Mouse (Mus musculus): Measurements from ENCODE around the gene Ogdh.
A peak's percentile ranks its signal among the peaks of the same experiment; 100 is the strongest.
"Not testable (repeated sequence)": the region's sequence is repeated elsewhere in the genome, so short reads cannot be mapped to it uniquely, and the experiment has no call there.

Gene Ogdh

DNA sequence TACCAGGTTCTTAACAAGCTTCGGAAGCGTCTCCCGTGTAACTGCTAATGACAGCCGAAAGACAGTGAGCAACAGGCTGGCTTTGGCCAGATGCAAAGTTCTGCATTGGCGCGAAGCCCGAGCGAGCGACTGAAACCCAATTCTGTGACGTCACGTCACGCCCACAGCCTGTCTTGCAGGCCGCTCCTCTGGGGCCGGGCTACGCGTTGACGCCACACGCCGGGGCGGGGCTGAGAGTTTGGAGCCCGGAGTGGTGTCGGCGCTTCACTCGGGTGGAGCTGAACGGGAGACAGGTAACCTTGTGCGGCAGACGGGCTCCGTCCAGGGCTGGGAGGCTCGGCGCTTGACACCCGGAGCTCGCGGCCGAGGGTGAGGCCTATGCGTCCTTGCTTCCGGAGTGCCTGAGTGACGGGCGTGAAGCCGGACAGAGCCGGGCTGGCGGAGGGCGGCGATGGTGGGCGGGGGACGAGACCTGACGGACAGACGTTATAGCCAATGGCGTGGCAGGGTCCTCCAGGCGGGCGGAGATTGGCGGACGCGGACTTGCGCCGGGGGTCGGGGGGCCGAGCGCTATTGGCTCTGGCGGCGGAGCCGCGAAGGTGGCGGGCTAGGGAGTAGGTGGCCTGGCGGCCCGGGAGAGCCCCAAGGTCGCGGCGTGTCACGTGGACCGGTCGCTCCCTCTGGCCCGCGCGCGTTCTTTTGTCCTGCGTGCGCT is at the start of gene Ogdh:
Ogdh (plus strand) TSS at position 233 of the 715 bp plus-strand sequence.
- DNase-seq = peak; percentile 99

DNA sequence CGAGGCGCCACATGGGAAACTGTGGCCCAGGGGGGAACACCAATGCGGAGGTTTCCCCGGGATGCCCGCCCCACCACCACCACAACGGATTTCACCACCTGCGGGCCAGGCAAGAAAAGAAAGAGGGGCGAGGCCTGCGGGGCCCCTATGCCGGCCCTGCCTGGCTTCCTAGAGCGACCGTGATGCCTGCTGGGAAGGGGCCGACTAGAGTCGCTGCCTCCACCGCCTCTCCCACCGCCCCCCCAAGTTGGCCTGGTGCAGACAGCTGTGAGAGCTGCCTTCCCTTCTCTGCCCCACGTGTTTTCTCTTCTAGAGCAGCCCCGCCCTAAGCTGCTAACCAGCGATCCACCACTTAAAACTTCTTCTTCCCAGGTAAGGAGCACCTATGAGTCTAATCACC is 46.7 kb upstream of the Ogdh start:
- DNase-seq = no peak

DNA sequence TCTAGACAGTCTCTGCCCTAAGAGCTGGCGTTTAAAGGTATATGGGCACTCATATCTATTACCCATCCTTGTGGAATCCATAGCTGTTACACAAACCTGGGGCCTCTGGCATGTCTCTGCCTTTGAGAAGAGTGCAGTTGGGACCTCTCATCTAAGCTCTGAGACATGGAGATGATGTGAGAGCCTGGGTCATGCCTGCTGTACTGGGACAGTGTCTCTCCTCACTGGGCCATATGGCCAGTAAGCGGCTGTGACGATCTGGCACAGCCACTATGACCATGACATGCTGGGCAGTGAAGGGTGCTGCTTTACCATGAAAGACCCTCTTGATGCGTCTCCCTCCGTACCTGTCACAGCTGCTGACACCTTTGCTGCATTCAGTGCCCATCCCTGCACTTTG is 39.2 kb upstream of the Ogdh start:
- no peak for DNase-seq

DNA sequence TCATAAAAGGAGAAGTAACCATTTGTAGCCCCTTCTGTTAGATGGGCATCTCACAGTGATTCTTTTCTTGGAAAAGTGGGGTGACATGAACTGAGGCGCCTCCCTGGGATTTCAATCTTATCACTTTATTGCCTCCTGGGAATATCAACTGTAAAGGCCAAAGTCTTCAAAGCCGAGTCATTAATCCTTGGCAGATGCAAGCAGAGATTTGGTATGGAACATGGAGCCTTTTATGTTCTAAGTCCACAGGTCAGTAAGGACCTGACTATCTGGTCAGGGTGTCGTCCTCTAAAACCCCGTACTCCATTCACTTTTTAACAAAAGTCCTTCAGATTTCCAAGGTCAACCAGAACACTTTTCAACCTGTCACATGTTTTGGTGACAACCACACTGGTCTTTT is 38.6 kb upstream of the Ogdh start:
- DNase-seq = no peak

DNA sequence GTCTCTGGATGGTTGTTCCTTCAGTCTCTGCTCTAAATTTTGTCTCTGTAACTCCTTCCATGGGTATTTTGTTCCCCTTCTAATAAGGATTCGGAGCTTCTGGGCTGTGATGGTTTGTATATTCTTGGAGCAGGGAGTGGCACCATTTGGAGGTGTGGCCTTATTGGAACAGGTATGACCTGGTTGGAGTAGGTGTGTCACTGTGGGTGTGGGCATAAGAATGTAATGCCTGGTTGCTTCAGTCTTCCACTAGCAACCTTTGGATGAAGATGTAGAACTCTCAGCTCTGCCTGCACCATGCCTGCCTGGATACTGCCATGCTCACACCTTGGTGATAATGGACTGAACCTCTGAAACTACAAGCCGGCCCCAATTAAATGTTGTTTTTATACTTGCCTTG is 36.8 kb upstream of the Ogdh start:
- not testable (repeated sequence) for DNase-seq

DNA sequence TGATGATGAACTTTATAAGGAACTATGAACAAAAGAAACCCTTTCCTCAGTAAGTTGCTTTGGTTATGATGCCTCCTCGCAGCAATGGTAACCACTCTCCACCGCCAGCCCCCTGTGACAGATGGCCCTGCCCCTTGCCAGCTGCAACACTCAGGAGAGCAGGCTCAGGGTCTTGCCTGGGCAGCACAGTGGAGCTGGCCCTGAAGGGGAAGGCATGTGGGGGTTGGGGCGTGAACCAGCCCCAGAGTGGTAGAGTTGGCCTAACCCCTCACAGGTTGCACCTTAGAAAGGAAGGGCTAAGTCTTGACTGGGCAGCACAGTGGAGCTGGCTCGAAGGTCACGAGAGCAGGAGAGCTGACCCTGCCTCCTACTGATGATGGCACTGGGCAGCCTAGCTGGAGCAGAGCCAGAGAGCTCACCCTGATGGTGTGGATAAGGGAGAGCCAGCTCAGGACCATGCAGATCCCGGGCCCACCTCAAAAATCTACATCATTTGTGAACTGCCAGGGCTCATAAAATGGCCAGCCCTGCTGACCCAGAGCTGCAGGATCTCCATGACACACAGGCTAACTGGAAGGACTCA is 34.9 kb upstream of the Ogdh start:
- peak; percentile 27 to 42 for DNase-seq

DNA sequence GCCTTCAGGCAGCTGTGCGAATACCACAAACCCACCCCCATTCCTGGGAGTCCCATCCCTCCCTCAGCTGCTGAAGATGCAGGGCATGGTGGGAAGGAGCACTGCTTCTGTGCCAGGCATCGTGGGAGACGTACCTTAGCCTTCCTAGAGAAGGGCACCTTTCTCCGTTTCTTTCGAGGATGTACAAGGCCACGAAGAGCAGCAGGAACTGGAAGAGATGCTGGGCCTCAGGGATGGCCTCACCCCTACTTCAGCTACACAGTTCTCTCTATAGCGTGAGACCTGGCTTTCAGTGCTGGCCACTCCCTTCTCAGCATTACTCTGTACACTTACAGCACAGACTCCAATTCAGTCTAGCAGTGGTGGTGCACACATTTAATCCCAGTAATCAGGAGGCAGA is 32.0 kb upstream of the Ogdh start:
- DNase-seq = no peak

DNA sequence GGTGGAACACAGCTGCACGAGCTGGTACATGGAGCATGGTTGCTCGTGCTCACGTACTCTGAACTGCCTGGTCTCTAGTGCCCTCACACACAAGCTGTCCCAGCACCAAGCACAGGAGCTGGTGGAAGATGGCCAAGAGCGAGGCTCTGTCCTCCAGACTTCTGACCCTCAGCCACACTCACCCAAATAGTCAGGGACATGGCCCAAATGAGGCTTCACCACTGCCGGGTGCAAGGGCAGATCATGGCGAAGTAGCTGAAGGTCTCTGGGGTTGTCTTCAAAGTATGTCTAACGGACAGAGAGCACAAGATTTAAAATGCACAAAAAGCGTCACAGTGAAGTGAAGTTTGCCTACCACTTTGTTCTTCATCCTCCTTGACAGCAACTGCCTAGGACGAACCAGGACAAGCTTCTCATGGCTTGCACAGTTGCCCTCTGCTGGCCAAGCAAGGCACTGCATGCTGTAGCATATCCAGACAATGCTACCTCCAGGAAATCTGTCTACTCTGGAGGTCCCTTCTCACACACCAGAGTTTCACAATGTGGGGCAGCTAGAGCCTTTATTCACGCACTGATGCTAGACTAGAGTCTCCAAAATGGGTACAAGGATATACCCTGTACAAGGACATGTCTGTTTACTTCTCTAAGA is 29.9 kb upstream of the Ogdh start:
- DNase-seq = peak; percentile 88 to 91

DNA sequence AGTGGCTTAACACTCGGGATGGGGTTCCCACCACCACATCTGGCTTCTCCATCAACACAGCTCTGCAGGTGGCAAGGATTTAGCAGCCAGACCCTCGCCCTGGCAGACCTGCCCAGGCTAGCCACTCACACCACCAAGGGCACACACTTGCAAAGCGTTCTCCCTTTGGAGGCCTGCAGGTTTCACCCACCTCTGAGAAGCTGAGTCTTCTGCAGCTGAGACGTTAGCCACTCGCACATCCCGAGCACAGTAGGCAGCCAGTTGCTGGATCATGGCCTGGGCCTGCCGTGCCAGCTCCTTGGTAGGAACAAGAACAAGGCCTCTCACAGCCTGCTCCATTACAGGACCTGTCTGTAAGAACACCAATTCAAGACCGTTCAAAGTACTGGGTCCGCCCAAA is 24.8 kb upstream of the Ogdh start:
- DNase-seq = no peak

DNA sequence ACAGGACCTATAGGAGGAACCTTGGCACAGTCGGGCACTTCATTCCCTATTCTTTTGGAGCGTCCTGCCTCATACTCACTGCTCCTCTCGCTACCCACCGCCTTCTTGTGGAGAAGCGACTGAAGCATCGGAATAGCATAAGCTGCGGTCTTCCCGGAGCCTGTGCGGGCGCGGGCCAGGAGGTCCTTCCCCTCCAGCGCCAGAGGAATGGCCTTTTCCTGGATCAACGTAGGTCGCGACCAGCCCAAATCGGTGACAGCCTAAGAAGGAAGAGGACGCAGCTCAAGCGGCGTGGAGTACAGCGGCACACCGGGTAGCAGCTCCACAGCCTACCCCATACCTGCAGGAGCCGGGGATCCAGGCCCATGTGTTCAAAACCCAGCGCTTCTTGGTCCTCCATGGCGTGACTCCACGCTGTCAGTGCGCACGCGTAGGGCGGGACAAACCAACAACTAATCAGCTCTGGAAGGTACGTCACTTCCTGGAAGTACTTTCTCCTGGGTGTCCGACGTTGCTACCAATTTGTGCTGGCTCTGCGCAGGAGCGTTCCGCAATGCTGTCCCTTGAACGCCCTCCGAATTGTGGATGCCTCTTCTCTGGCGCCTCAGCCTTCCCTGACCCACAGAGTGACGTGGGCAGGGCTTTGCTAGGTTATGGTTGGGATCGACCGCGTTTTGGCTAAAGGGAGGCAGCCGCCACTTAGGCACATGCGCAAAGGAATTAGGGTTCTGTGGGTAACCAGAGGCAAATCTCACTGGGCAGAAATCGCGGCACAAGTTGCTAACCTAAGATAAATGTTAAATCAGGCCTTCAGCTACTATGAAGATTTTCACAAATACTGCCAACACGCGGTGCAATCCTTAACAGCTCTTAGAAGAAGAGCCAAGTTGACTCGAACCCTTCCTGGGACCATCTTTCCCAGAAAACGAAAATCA is 23.8 kb upstream of the Ogdh start, which contains the start of gene Ddx56:
Ddx56 (minus strand) TSS at position 453 of the 935 bp plus-strand sequence.
- DNase-seq = peak; percentile 95 to 96

DNA sequence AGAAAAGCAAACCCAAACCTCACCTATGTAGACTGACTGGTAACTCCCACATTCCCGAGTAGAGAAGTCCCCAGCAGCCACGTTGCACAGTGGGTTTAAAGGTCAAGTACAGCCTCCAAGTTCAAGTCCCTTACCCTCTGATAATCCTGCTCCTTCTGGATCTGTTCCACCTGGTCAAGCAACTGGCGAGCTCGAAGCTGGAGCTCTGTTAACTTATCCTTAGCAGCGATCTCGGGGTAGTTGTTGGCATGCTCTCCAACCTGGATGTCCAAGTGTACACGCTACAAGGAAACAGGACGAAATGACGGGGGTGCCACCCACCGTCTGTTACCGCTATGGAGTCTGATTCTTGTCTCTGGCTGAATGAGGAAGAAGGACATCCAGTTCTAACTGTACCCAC is 17.8 kb upstream of the Ogdh start:
- peak; percentile 37 to 53 for DNase-seq

DNA sequence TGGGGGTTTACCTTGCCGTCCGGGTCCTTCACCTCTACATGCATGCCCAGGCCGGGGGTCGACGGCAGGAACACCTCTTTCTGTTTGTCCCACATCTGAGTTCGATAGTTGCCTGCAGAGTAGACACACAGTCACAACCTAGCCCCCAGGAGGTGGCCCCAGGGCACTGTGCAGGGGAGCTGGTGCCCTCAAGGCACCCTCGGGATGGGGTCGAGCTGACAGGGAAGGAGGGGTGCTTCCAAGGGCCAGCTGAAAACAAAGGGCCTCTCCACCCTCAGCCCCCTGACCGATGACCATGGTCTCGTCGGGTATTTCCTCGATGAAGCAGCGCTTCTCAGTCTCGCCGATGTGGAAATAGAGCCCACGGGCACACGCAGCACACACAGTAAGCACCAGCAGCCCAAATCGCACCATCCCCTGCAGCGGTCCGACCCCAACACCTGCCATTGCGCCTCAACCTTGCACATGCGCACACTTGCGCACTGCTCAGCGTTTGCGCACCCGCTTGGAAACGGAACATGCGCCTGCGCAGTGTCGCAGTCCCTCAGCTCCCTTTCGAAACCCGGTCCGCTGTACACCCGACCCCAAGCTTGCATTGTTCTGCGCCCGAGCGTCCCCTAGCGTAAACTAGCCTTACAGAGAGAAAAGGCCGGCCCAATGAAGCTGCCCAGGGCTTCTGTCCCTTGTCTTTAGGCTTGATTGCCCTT is 16.9 kb upstream of the Ogdh start, which contains the start of gene Tmed4:
Tmed4 (minus strand) TSS at position 484 of the 707 bp plus-strand sequence.
- DNase-seq = peak; percentile 99 to 100

DNA sequence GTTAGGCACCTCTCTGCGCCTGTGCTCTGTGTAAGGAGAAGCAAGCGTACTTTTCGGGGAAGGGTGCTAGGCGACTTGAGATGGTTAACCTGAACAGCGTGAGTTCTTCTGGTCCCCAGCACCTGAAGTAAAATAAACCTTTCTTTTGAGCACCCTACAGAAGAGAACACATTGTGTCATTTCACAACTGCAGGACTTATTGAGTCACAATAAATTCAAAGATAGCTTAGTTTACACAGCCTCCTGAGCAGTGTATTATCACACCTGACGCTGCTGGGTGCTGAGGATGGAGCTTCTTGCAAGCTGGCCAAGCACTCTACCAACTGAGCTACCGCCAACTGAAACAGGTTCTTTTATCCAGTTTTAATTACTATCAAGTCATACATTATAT is 16.3 kb upstream of the Ogdh start:
- no peak for DNase-seq

DNA sequence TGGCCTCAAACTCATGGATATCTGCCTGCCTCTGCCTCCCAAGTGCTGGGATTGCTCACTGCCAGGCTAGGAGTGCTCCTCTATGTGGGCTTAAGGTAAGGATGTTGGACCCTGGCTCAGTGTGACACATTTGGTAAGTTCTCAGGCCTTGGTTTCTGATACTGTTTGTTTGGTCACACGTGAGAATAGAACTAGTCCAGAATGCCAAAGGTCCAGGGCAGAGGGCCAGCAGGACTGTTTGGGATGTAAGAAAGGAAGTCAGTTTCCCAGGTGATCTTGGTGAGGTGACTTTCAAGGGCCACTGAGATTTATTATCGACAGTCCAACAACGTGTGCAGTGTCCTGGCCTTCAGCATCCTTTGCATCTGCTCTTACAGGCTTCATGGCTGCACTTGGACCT is 15.0 kb upstream of the Ogdh start:
- no peak for DNase-seq

DNA sequence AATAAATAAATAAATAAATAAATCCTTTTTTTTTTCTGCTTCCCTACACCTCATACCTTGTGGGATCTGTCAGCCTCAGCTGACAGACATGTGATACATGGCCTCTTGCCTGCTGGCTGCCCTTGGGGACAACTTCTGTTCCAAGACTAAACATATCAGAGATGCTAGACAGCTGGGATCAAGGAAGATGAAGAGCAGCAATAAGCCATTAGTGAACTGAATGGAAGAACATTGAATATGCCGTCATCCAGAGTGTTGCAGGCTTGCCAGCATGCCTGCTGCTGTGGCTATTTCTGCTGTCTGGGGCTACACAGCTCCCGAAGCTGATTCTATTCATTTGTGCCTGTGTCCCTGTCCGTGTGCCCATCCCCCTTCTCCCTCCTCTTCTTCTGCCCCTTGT is 8.5 kb upstream of the Ogdh start:
- peak; percentile 29 to 48 for DNase-seq

DNA sequence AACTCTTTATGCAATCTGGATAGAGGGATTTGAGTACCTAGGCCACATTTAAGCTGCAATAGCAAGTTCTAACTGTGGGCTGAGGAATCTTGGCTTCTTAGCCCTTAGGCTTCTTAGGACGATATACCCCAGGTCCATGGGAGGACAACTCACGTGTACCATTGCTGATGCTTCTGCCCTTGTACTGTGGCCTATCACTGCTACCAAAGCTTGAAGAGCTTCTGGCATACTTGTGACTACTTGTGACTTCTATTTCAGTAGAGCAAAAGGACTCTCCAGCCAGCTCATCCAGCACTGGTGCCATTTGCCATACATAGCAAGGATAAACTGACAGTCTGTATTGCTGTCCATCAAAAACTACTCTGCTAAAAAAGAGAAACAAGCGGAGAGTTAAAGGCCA is 1.3 kb upstream of the Ogdh start:
- DNase-seq = no peak

DNA sequence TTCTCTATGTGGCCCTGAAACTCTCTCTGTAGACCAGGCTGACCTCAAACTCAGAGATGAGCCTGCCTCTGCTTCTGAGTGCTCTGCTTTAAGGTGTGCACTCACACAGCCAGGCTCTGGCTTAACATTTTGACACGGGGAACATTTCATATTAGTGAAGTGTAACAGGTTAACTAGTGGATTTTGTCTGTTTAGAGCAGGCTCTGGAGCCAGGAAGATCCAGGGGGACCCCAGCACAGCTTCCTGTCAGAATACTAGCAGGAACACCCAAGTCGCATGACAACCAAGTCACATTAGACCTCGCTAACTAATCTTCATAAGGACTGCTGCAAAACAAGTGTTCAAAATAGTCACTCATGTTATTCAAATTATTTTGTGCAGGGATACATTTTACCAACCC is 550 bp upstream of the Ogdh start:
- DNase-seq = no peak

DNA sequence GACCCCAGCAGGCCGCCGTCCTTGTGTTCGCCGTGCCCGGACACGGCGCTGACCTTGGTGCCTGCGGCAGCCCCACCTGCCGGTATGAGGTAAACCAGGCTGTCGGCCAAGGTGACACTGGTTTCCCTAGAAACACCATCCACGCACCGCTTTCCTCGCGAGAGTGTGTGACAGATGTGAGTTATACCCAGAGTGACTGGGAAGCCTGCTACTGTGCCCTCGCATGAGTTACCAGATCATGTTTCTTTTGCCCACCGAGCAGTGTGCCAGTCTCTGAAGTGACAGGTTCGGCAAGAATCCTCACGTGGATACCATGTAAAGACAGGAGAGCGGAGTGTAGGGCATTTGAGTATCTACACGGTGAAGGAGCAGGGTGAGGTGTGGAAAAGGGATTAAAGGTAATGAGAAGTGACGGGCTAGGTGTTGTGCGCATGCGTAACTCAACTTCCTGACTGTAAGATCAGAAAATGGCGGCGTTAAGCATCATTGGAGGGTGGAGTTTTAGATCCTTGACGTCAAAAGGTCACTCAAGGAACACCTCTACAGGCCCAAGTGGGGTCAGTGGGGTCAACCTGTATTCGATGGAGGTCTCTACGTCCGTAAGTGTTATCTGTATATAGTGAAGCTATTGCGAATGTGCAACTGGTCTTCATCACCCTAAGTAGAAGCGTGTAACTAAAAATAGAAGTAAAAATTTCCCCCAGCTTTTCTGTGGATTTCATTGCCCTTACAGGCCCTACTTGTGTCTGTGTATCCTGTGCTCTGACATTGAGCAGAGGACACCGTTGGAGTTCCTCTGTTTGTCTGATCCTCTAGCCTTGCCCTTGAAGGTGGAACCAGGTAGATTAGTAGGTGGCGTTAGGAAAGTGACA is 919 bp downstream of the Ogdh start:
- DNase-seq = peak; percentile 72 to 94

DNA sequence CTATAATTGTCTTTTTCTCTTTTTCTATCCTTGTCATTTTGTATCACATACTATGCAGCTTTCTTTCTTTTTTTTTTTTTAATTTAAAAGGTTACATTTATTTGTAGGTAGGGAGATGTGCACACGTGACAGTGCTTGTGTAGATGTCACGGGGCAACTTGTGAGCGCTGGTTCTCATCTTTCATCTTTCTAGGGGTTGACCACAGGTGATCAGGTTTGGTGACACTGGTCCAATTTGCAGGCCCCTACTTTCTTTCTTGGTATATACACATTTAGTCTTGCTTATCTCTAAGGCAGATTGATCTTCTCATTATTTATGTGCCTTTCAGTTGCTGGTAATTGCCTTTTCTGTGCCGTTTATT is 1.5 kb downstream of the Ogdh start:
- no peak for DNase-seq

DNA sequence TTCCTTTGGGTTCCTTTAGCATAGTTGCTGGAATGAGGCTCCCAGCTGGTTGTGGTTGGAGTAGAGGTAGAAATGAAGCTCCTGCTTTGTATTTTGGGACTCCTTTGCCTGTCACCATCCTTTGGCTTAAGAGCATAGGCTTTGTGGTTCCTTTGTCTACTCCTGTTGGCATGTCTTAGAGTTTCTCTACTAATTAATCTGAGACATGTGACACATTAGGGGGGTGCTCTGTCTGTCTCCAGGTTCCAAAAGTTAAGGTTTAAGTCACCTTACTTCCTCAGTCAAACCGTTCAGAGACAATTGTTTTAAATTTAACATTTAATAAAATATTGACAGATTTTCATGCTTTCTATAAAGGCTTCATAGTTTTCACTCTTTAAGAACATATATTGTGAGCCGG is 2.2 kb downstream of the Ogdh start:
- no peak for DNase-seq

DNA sequence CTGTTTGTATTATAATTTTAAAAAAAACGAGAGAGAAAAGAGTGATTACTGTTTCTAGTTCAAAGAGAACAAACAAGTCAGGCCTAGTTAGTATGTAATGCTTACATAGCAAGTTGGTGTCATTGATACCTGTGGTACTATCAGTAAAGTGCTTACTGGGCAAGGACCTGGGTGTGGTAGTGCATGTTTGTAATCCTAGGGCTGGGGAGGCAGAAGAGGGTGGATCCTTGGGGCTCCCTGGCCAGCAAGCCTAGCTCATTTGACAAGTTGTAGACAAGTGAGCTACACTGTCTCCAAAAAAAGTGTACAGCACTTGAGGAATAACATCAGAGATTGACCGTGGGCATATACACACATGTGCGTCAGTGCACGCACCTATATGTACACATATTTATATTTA is 3.2 kb downstream of the Ogdh start:
- no peak for DNase-seq

Data from cerebellum, postnatal 10 days (tissue).